Mouse (Mus musculus) kidney, adult 2 months (tissue): Measurements from ENCODE around the gene Il17re. TPM values are rescaled to one million over a fixed set of nuclear protein-coding genes. Genes with fewer than 3 reads are reported as not detected.

ENCODE experiments used
- DNase-seq: peaks from one replicate; pipeline ENCODE4 v3.0.0; 2021
- H3K27ac ChIP-seq: fragments of 200-500 bp; 2 replicates; pipeline ENCODE4 v1.5.1; 2012; ENCODE audit warnings: low read depth, low read length, control low read depth, inconsistent platforms; ENCODE audit not compliant: insufficient read depth
- H3K27me3 ChIP-seq: fragments of 200-500 bp; replicated peaks from 2 replicates; pipeline ENCODE4 v1.6.1; 2012; ENCODE audit warnings: mild to moderate bottlenecking, moderate library complexity, low read length, inconsistent platforms; ENCODE audit not compliant: control insufficient read depth, insufficient read depth
- H3K36me3 ChIP-seq: fragments of 200-500 bp; 2 replicates; pipeline ENCODE4 v1.6.1; 2012; ENCODE audit warnings: mild to moderate bottlenecking, moderate library complexity, low read length, inconsistent platforms; ENCODE audit not compliant: control insufficient read depth, insufficient read depth
- H3K4me1 ChIP-seq: fragments of 200-500 bp; 2 replicates; pipeline ENCODE4 v1.6.1; 2011; ENCODE audit warnings: low read length; ENCODE audit not compliant: control insufficient read depth, insufficient read depth
- H3K4me3 ChIP-seq: fragments of 200-500 bp; 2 replicates; pipeline ENCODE4 v1.5.1; 2011; ENCODE audit warnings: mild to moderate bottlenecking, low read depth, low read length, control low read depth; ENCODE audit not compliant: insufficient read depth
- CTCF ChIP-seq: fragments of 200-500 bp; conservative IDR thresholded peaks from 2 replicates; pipeline ENCODE4 v1.5.1; 2011; ENCODE audit warnings: low read depth, mild to moderate bottlenecking, control low read depth, low read length, moderate library complexity, mixed read lengths; ENCODE audit not compliant: insufficient read depth, insufficient read length
- POLR2A ChIP-seq: fragments of 200-500 bp; IDR thresholded peaks from one replicate; pipeline ENCODE4 v1.6.1; 2011; ENCODE audit warnings: low read depth, low read length, control low read depth
- WGBS: fragments of 180-500 bp; shearing (Covaris S2); methylation state at CpG from one replicate; pipeline ENCODE4 v1.1.7; 2018; 5-methylcytosine and 5-hydroxymethylcytosine counted together
- polyA plus RNA-seq: library from polyadenylated mRNA; depleted of rRNA; stranded (reverse); fragments of >200 nt; gene quantifications from 2 replicates; pipeline ENCODE4 v1.2.3, GENCODE M21; 2012

Il17re gene
- polyA plus RNA-seq, 1 experiment = 25.7 TPM

GRCm38 (mm10) chr6:113473715-113474114, 15.4 kb downstream of the Il17re start:
- H3K27me3 ChIP-seq = no peaks in the 10 kb centered on the region
- TF ChIP-seq POLR2A = no peak
- TF ChIP-seq CTCF = no peak
- H3K4me1 ChIP-seq = peaks cover 5% of the 10 kb centered on the region; the same call in 1 of the 2 replicates
- H3K36me3 ChIP-seq = no peaks in the 10 kb centered on the region
- H3K27ac ChIP-seq = no peak overlapping the region
- no peak for DNase-seq
- 91% methylated on average over 6 of the region's 6 CpGs for WGBS
- no peak overlapping the region for H3K4me3 ChIP-seq

- no peak for DNase-seq
- no peaks in the 10 kb centered on the region for H3K36me3 ChIP-seq
- H3K27me3 ChIP-seq = no peaks in the 10 kb centered on the region
- 53% methylated on average over 7 of the region's 7 CpGs for WGBS
- peaks cover 13% of the 10 kb centered on the region; the same call in 1 of the 2 replicates for H3K4me1 ChIP-seq
- TF ChIP-seq POLR2A = no peak
- TF ChIP-seq CTCF = no peak
- H3K27ac ChIP-seq = no peak overlapping the region
- no peak overlapping the region for H3K4me3 ChIP-seq
Observed at GRCm38 (mm10) chr6:113477353-113477752, 19.1 kb downstream of the Il17re start.

GRCm38 (mm10) chr6:113478906-113479305, 20.6 kb downstream of the Il17re start:
- DNase-seq = peak; percentile 30
- Histone ChIP-seq H3K36me3 (no peaks in the 10 kb centered on the region), H3K4me3 (no peak overlapping the region), H3K27me3 (no peaks in the 10 kb centered on the region), H3K4me1 (peaks cover 18% of the 10 kb centered on the region), H3K27ac (no peak overlapping the region)
- WGBS = 60% methylated on average over 10 of the region's 10 CpGs
- no peak for TF ChIP-seq CTCF

GRCm38 (mm10) chr6:113480555-113481373, 22.5 kb downstream of the Il17re start:
- Histone ChIP-seq H3K4me3 (no peak overlapping the region), H3K27ac (0 out of 2 replicates have a peak overlapping the region, but pooled peaks have one; percentile 0), H3K27me3 (no peaks in the 10 kb centered on the region), H3K4me1 (peaks cover 19% of the 10 kb centered on the region), H3K36me3 (no peaks in the 10 kb centered on the region)
- DNase-seq = peak; percentile 74
- 51% methylated on average over 18 of the region's 18 CpGs for WGBS
- no peak for TF ChIP-seq POLR2A
- TF ChIP-seq CTCF = no peak

GRCm38 (mm10) chr6:113482477-113483099, 24.3 kb downstream of the Il17re start:
- peak; percentile 13; the same call in 1 of the 2 replicates for TF ChIP-seq CTCF
- no peak for TF ChIP-seq POLR2A
- Histone ChIP-seq H3K4me3 (peak overlapping the region; percentile 72), H3K36me3 (no peaks in the 10 kb centered on the region), H3K4me1 (peaks cover 19% of the 10 kb centered on the region), H3K27ac (peak overlapping the region; percentile 84), H3K27me3 (no peaks in the 10 kb centered on the region)
- peak; percentile 56 for DNase-seq
- WGBS = 4% methylated on average over 65 of the region's 65 CpGs

GRCm38 (mm10) chr6:113483100-113483615, 24.9 kb downstream of the Il17re start, which contains the start of gene Creld1:
Creld1 (plus strand) TSS chr6:113483297.
- peak within 1 kb of the TSS; percentile 84 for H3K27ac ChIP-seq
- no peak for TF ChIP-seq CTCF
- peak; percentile 35 for TF ChIP-seq POLR2A
- H3K27me3 ChIP-seq = no peaks in the 10 kb centered on the region
- H3K36me3 ChIP-seq = no peaks in the 10 kb centered on the region
- WGBS = 0% methylated on average over 26 of the region's 26 CpGs
- H3K4me3 ChIP-seq = peak within 1 kb of the TSS; percentile 72
- peaks cover 19% of the 10 kb centered on the region for H3K4me1 ChIP-seq
- peak; percentile 99 for DNase-seq

- no peaks in the 10 kb centered on the region for H3K36me3 ChIP-seq
- TF ChIP-seq POLR2A (no peak), CTCF (no peak)
- H3K27me3 ChIP-seq = no peaks in the 10 kb centered on the region
- H3K4me1 ChIP-seq = peaks cover 19% of the 10 kb centered on the region
- peak overlapping the region; percentile 78 for H3K27ac ChIP-seq
- DNase-seq = peak; percentile 25
- WGBS = 7% methylated on average over 10 of the region's 10 CpGs
- peak overlapping the region; percentile 64 for H3K4me3 ChIP-seq
Observed at GRCm38 (mm10) chr6:113483729-113484128, 25.4 kb downstream of the Il17re start.
